Mouse (Mus musculus) liver, embryonic 15.5 days (tissue): ENCODE measurements around the gene Coq8a. TPM values are rescaled to one million over a fixed set of nuclear protein-coding genes. Genes with fewer than 3 reads are reported as not detected.

Source experiments
- ATAC-seq: fragments of 200-750 bp; cut with Nextera tagmentation; 2 replicates; pipeline ENCODE4 v1.8.0; 2017; ENCODE audit warnings: moderate number of reproducible peaks, mild to moderate bottlenecking, moderate library complexity; ENCODE audit not compliant: insufficient read depth
- H3K27ac ChIP-seq: fragments of 300-500 bp; sonication (generic); replicated peaks from 2 replicates; pipeline ENCODE4 v1.5.1; 2015; ENCODE audit warnings: mild to moderate bottlenecking, inconsistent platforms
- H3K27me3 ChIP-seq: fragments of 300-500 bp; sonication (generic); 2 replicates; pipeline ENCODE4 v1.6.1; 2015; ENCODE audit warnings: mild to moderate bottlenecking, inconsistent platforms
- H3K36me3 ChIP-seq: fragments of 300-500 bp; sonication (generic); replicated peaks from 2 replicates; pipeline ENCODE4 v1.6.1; 2015; ENCODE audit warnings: moderate library complexity, mild to moderate bottlenecking, inconsistent platforms
- H3K4me1 ChIP-seq: fragments of 300-500 bp; sonication (generic); replicated peaks from 2 replicates; pipeline ENCODE4 v1.6.1; 2015; ENCODE audit warnings: inconsistent platforms
- H3K4me2 ChIP-seq: fragments of 300-500 bp; sonication (generic); 2 replicates; pipeline ENCODE4 v1.6.1; 2015; ENCODE audit warnings: moderate library complexity, mild to moderate bottlenecking, inconsistent platforms
- H3K4me3 ChIP-seq: fragments of 300-500 bp; sonication (generic); replicated peaks from 2 replicates; pipeline ENCODE4 v1.5.1; 2015; ENCODE audit warnings: mild to moderate bottlenecking, inconsistent platforms
- H3K9ac ChIP-seq: fragments of 300-500 bp; sonication (generic); 2 replicates; pipeline ENCODE4 v1.6.1; 2015; ENCODE audit warnings: moderate library complexity, mild to moderate bottlenecking, inconsistent platforms
- H3K9me3 ChIP-seq: fragments of 300-500 bp; sonication (generic); replicated peaks from 2 replicates; pipeline ENCODE4 v1.6.1; 2016; ENCODE audit warnings: inconsistent platforms
- WGBS: fragments of 180-500 bp; shearing (Covaris S2); methylation state at CpG from one replicate; pipeline ENCODE4 v1.1.7; 2015; ENCODE audit warnings: mixed read lengths; ENCODE audit not compliant: insufficient replicate concordance; 5-methylcytosine and 5-hydroxymethylcytosine counted together
- polyA plus RNA-seq: library from polyadenylated mRNA; unstranded; fragments of >200 nt; fragmentation: Nextera tagmentation; extraction: Ambion mirVana; gene quantifications from 2 replicates; pipeline ENCODE4 v1.2.1, GENCODE M21; 2015

Gene Coq8a
- polyA plus RNA-seq = 25.3 and 27.0 TPM in 2 replicates

- no peak within 1 kb of the TSS for H3K4me3 ChIP-seq
- H3K36me3 ChIP-seq = no peaks in the 10 kb centered on the region
- H3K9me3 ChIP-seq = no peaks in the 10 kb centered on the region
- no peak within 1 kb of the TSS for H3K27ac ChIP-seq
- H3K4me1 ChIP-seq = peaks cover 21% of the 10 kb centered on the region
- ATAC-seq = no peak
- no peak within 1 kb of the TSS for H3K4me2 ChIP-seq
- H3K27me3 ChIP-seq = no peaks in the 10 kb centered on the region; the same call in 1 of the 2 replicates
- H3K9ac ChIP-seq = no peak within 1 kb of the TSS
- 25% methylated on average over 4 of the region's 4 CpGs for WGBS
Measured at GRCm38 (mm10) chr1:180198959-180199714, at the start of gene Coq8a. TSS of gene Coq8a (minus strand) at chr1:180199602.

DNA sequence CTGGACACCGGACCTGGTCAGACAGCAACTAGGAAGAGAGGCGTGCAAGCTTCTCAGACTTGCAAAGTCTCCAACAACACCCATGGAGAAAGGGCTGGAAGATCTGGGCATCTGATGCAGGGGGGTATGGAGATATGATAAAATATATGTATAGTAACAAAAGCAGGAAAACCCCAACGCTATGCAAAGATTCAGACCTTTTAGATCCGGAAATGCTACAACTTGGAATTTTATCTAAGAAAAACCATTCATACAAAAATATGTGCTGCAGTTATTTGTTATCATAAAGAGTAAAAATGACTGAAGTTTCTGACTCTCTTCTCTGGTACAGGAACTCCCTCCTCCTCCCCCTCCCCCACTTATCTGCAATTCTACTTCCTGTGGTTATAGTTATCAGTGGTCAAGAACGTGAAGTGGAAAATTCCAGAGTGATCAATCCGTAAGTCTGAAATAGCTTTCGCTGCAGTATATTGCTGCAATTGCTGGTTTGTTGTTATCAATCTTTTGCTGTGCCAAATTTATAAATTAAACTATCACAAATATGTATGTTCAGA is 49.3 kb upstream of the Coq8a start:
- Histone ChIP-seq H3K9ac (no peak overlapping the region), H3K4me1 (peaks cover 70% of the 10 kb centered on the region), H3K9me3 (no peaks in the 10 kb centered on the region), H3K36me3 (peaks cover 7% of the 10 kb centered on the region), H3K4me2 (peak overlapping the region; percentile 46), H3K27ac (peak overlapping the region; percentile 72), H3K27me3 (no peaks in the 10 kb centered on the region), H3K4me3 (no peak overlapping the region)
- WGBS = 18% methylated on average over 7 of the region's 7 CpGs
- ATAC-seq = no peak

DNA sequence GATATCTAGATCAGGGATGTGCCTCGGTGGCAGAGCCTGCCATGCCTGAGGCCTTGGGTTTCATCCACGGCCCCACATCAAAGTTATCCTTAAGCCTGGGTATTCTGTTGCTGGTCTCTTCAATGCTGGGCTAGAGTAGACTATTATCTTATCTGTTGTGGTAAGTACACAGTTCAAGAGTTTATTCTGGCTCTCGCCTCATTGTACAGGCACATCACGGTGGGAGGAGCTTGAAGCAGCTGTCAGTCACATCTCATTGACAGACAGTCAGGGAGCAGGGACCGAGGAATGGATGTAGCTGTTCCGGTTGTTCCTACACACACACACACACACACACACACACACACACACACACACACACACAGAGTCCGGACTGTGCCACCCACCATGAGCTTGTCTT is 48.5 kb upstream of the Coq8a start:
- no peak overlapping the region for H3K9ac ChIP-seq
- H3K4me1 ChIP-seq = peaks cover 64% of the 10 kb centered on the region
- peak overlapping the region; percentile 46 for H3K4me2 ChIP-seq

GRCm38 (mm10) chr1:180245741-180246507 is 46.5 kb upstream of the Coq8a start:
- Histone ChIP-seq H3K27me3 (no peaks in the 10 kb centered on the region), H3K4me3 (no peak overlapping the region), H3K27ac (peak overlapping the region; percentile 59; the same call in 1 of the 2 replicates), H3K4me2 (no peak overlapping the region), H3K9ac (no peak overlapping the region), H3K4me1 (peaks cover 46% of the 10 kb centered on the region), H3K9me3 (no peaks in the 10 kb centered on the region), H3K36me3 (peaks cover 12% of the 10 kb centered on the region)
- WGBS = 78% methylated on average over 13 of the region's 13 CpGs
- peak; percentile 47; the same call in 1 of the 2 replicates for ATAC-seq

More for the DNA sequence above, 48.5 kb upstream of the Coq8a start:
- WGBS = 13% methylated on average over 7 of the region's 7 CpGs
- peaks cover 11% of the 10 kb centered on the region for H3K36me3 ChIP-seq
- H3K9me3 ChIP-seq = no peaks in the 10 kb centered on the region
- peak overlapping the region; percentile 72 for H3K27ac ChIP-seq
- H3K27me3 ChIP-seq = no peaks in the 10 kb centered on the region
- ATAC-seq = peak; percentile 50
- H3K4me3 ChIP-seq = no peak overlapping the region; the same call in 1 of the 2 replicates

GRCm38 (mm10) chr1:180231729-180232128 is 32.3 kb upstream of the Coq8a start:
- Histone ChIP-seq H3K9ac (no peak overlapping the region), H3K4me1 (peaks cover 8% of the 10 kb centered on the region), H3K27ac (no peak overlapping the region), H3K4me2 (no peak overlapping the region), H3K36me3 (peaks cover 41% of the 10 kb centered on the region; the same call in 1 of the 2 replicates), H3K4me3 (no peak overlapping the region), H3K9me3 (no peaks in the 10 kb centered on the region), H3K27me3 (no peaks in the 10 kb centered on the region)
- no peak for ATAC-seq
- 69% methylated on average over 3 of the region's 3 CpGs for WGBS

GRCm38 (mm10) chr1:180230580-180230979 is 31.2 kb upstream of the Coq8a start:
- 21% methylated on average over 2 of the region's 2 CpGs for WGBS

GRCm38 (mm10) chr1:180229906-180230305 is 30.5 kb upstream of the Coq8a start:
- no peak for ATAC-seq
- Histone ChIP-seq H3K36me3 (peaks cover 36% of the 10 kb centered on the region; the same call in 1 of the 2 replicates), H3K4me3 (no peak overlapping the region), H3K9me3 (no peaks in the 10 kb centered on the region), H3K4me2 (no peak overlapping the region), H3K9ac (no peak overlapping the region), H3K27ac (no peak overlapping the region), H3K27me3 (no peaks in the 10 kb centered on the region), H3K4me1 (peaks cover 25% of the 10 kb centered on the region)
- WGBS = 67% methylated on average over 7 of the region's 7 CpGs

More at GRCm38 (mm10) chr1:180230580-180230979, 31.2 kb upstream of the Coq8a start:
- H3K4me1 ChIP-seq = peaks cover 19% of the 10 kb centered on the region
- H3K27me3 ChIP-seq = no peaks in the 10 kb centered on the region
- H3K9ac ChIP-seq = no peak overlapping the region
- ATAC-seq = no peak
- H3K36me3 ChIP-seq = peaks cover 36% of the 10 kb centered on the region; the same call in 1 of the 2 replicates
- H3K9me3 ChIP-seq = no peaks in the 10 kb centered on the region
- H3K27ac ChIP-seq = no peak overlapping the region
- no peak overlapping the region for H3K4me3 ChIP-seq
- H3K4me2 ChIP-seq = no peak overlapping the region

- Histone ChIP-seq H3K36me3 (peaks cover 35% of the 10 kb centered on the region; the same call in 1 of the 2 replicates), H3K4me3 (no peak overlapping the region), H3K27ac (no peak overlapping the region), H3K27me3 (no peaks in the 10 kb centered on the region), H3K9me3 (no peaks in the 10 kb centered on the region), H3K4me1 (peaks cover 25% of the 10 kb centered on the region), H3K4me2 (no peak overlapping the region), H3K9ac (no peak overlapping the region)
- no peak for ATAC-seq
- WGBS = 57% methylated on average over 12 of the region's 12 CpGs
Measured at GRCm38 (mm10) chr1:180228854-180229253, 29.5 kb upstream of the Coq8a start.

DNA sequence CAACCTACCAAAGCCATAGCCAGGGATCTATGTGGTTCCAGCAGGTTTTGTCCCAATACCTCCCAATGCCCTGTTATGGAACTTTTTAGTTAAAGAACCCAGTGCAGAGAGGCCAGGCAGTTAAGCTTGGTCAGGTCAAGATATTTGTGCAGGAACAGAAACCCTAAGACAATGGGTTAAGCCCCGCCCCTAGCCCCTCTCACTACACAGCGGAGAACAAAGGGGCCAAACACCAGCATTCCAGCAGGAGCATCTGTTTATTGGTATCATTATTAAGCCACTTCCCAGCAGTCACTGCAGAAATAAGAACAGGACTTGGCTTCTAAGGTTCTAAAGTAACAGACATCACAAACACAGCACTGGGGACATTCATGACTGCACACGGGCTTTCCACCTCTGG is 27.4 kb upstream of the Coq8a start:
- Histone ChIP-seq H3K9me3 (no peaks in the 10 kb centered on the region), H3K27me3 (no peaks in the 10 kb centered on the region), H3K27ac (peak overlapping the region; percentile 87), H3K36me3 (peaks cover 29% of the 10 kb centered on the region; the same call in 1 of the 2 replicates), H3K9ac (peak overlapping the region; percentile 57; the same call in 1 of the 2 replicates), H3K4me2 (peak overlapping the region; percentile 82), H3K4me1 (peaks cover 28% of the 10 kb centered on the region), H3K4me3 (peak overlapping the region; percentile 66)
- WGBS = 75% methylated on average over 3 of the region's 3 CpGs
- no peak for ATAC-seq

- peaks cover 31% of the 10 kb centered on the region for H3K4me1 ChIP-seq
- H3K4me2 ChIP-seq = peak overlapping the region; percentile 82
- no peaks in the 10 kb centered on the region for H3K9me3 ChIP-seq
- peak overlapping the region; percentile 87 for H3K27ac ChIP-seq
- peak; percentile 83 for ATAC-seq
- 9% methylated on average over 12 of the region's 12 CpGs for WGBS
- peak overlapping the region; percentile 57 for H3K9ac ChIP-seq
- no peaks in the 10 kb centered on the region for H3K27me3 ChIP-seq
- peak overlapping the region; percentile 66 for H3K4me3 ChIP-seq
- peaks cover 29% of the 10 kb centered on the region; the same call in 1 of the 2 replicates for H3K36me3 ChIP-seq
Measured at GRCm38 (mm10) chr1:180226221-180226713, 26.9 kb upstream of the Coq8a start.
